Mouse (Mus musculus) brain, adult 2 months (tissue): ENCODE measurements around the gene Gm3625.
A peak's percentile ranks its signal among the peaks of the same experiment; 100 is the strongest.
"Not testable (repeated sequence)": the region's sequence is repeated elsewhere in the genome, so short reads cannot be mapped to it uniquely, and the experiment has no call there.

Source experiments
- DNase-seq: peaks from one replicate; pipeline ENCODE4 v3.0.0; 2011; ENCODE audit warnings: low read depth, low spot score

The Gm3625 gene

DNA sequence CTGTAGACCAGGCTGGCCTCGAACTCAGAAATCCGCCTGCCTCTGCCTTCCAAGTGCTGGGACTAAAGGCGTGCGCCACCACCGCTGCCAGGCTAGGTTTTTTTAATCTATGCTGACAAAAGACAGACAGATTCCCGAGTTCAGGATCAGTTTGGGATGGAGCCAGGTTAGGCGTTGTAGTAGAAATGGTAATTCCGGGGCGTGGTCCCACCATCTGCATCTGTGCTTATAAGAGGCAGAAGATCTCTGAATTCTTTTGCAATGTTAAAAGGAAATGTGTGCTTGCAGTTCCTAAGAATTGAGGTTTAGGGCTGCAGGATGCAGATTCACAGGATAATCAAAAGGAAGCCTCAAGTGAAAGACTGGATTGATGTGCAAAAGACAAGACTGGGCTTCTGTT lies 35.8 kb downstream of the Gm3625 start:
- DNase-seq: no peak

- no peak for DNase-seq
Observed at GRCm38 (mm10) chr12:4555451-4555850, 37.3 kb downstream of the Gm3625 start.

- not testable (repeated sequence) for DNase-seq
Observed at GRCm38 (mm10) chr12:4553704-4554103, 39.0 kb downstream of the Gm3625 start.

DNA sequence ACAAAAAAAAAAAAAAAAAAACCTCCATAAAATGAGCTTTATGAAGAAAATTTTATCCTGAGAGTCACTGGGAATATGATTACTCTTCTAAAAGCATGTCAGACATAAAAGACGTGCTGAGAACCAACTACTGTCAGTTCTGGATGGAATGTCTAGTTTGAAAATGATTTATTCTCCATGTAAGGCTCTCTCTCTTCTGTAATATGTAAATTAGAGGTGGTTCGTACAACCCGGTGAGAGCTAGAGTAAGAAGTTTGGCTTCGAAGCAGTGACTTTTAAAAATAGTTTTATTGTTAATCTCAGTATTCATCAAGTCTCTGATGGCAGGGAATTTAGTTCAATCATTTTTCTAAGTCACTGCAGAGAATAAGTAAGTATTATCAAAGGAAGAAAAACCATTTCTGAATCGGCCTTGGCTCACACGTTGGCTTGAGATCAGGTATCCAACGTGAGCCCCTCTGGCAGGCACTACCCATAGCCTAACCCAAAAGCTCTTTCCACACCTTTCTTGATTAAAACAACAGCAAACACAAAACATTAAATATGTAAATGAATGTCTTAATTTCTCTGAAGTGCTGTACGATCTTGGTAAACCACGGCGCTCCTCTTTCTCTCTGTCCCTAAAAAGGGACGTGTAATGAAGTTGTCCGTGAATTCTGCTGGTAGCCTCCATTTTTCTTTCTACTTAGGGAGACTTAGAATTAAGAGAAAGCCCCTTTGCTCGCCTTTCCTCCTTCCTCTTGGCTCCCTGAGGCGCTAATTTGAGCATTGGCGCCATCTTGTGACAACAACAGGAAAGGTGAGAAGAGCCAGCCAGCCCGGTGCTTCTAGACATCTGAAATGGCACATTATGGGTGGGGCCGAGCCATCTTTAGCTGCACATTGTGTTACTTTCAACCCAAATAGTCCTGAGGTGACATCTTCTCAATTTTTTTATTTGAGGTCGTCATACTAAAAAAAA lies 44.4 kb downstream of the Gm3625 start:
- peak; percentile 89 for DNase-seq

- no peak for DNase-seq
Observed at GRCm38 (mm10) chr12:4547557-4547956, 45.2 kb downstream of the Gm3625 start.

GRCm38 (mm10) chr12:4546491-4546890 lies 46.2 kb downstream of the Gm3625 start:
- DNase-seq: no peak

- no peak for DNase-seq
Observed at GRCm38 (mm10) chr12:4545425-4545824, 47.3 kb downstream of the Gm3625 start.

DNA sequence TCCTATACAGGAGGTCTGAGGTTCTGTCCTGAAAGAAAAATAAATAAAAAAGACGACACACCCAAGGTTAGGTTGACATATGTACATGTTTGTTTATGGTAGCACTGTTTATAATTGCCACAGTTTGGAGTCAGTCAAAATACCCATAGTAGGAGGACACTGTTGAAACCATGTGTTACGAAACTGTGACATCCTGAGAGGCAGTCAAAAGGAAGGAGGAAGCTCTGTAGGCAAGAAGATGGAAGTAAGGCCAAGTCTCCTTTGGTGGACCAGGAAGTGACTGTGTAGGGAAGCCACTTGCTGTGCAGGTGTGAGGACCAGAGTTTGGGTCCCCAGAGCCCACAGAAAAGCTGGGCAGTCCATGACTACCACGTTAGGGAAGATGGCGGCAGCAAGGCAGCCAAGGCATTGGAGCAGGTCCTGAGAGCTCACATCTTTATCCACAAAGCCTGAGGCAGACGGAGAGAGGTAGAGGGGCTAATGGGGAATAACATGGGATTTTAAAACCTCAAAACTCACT lies 48.3 kb downstream of the Gm3625 start:
- no peak for DNase-seq
